In the genomic region with DNA sequence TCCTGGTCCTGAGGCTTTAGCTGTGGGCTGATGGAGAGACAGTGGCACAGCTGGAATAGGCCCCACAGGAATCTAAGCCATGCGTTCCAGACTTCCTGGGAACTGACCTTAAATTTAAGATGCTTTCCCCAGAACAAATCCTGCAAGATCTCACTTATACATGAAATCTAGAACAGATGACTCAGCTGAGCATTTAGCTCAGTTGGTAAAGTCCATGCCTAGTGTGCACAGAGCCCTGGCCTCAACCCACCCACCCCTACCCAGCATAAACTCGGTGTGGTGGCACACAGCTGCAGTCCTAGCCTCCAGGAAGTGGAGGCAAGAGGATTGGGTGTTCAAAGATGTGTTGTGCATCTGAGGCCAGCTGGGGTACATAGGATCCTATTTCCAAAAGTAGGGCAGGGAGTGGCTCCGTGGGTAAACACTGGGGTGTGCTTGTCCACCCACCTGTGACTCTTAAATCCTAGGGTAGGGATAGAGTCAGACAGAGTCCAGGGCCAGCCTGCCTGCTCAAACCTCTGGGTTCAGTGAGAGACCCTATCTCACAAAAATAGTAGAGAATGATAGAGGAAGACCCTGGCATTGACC, we compare ENCODE assay signal across 9 mouse cellular contexts. TPM values are rescaled to one million over a fixed set of nuclear protein-coding genes. Genes with fewer than 3 reads are reported as not detected.
"Had no signal": no experiment of that assay in that cellular context is flagged by ENCODE, and none has a peak within 500 bp of the region (broad histone marks: within the 10 kb centered on the region; RNA-seq: fewer than 3 reads in every experiment).

No protein-coding gene starts in this region.

- H3K9me3 ChIP-seq: limb, embryonic 12.5 days; midbrain, embryonic 10.5 days; midbrain, embryonic 15.5 days; neural tube, embryonic 13.5 days had no signal

- H3K4me1 ChIP-seq: limb, embryonic 12.5 days had no signal

- DNase-seq: kidney, adult 8-10 months; kidney, postnatal 25 days; right cerebral cortex, postnatal 4 days had no signal

- H3K36me3 ChIP-seq: limb, embryonic 12.5 days; midbrain, embryonic 10.5 days; midbrain, embryonic 15.5 days; neural tube, embryonic 13.5 days had no signal

- H3K27ac ChIP-seq: limb, embryonic 12.5 days; liver, embryonic 14.5 days; midbrain, embryonic 10.5 days; midbrain, embryonic 15.5 days; neural tube, embryonic 13.5 days had no signal

- H3K4me2 ChIP-seq: limb, embryonic 12.5 days; midbrain, embryonic 15.5 days; neural tube, embryonic 13.5 days had no signal

- H3K27me3 ChIP-seq: limb, embryonic 12.5 days; midbrain, embryonic 15.5 days; neural tube, embryonic 13.5 days had no signal

- H3K9ac ChIP-seq: limb, embryonic 12.5 days; liver, embryonic 14.5 days; midbrain, embryonic 15.5 days; neural tube, embryonic 13.5 days had no signal

- ATAC-seq: intestine, postnatal 0 days; midbrain, embryonic 15.5 days had no signal

- H3K4me3 ChIP-seq: limb, embryonic 12.5 days; midbrain, embryonic 10.5 days; midbrain, embryonic 15.5 days; neural tube, embryonic 13.5 days had no signal

RNA-seq across cellular contexts. Expression of gene Xrra1, which starts 31.3 kb away (rescaled TPM):
- polyA plus RNA-seq: liver, embryonic 14.5 days had no signal
